Mouse (Mus musculus) liver, embryonic 15.5 days (tissue): ENCODE results near the gene Slc25a11. TPM values are rescaled to one million over a fixed set of nuclear protein-coding genes. Genes with fewer than 3 reads are reported as not detected.

Experiments used
- ATAC-seq: fragments of 200-750 bp; cut with Nextera tagmentation; 2 replicates; pipeline ENCODE4 v1.8.0; 2017; ENCODE audit warnings: moderate number of reproducible peaks, mild to moderate bottlenecking, moderate library complexity; ENCODE audit not compliant: insufficient read depth
- H3K27ac ChIP-seq: fragments of 300-500 bp; sonication (generic); replicated peaks from 2 replicates; pipeline ENCODE4 v1.5.1; 2015; ENCODE audit warnings: mild to moderate bottlenecking, inconsistent platforms
- H3K27me3 ChIP-seq: fragments of 300-500 bp; sonication (generic); 2 replicates; pipeline ENCODE4 v1.6.1; 2015; ENCODE audit warnings: mild to moderate bottlenecking, inconsistent platforms
- H3K36me3 ChIP-seq: fragments of 300-500 bp; sonication (generic); replicated peaks from 2 replicates; pipeline ENCODE4 v1.6.1; 2015; ENCODE audit warnings: moderate library complexity, mild to moderate bottlenecking, inconsistent platforms
- H3K4me1 ChIP-seq: fragments of 300-500 bp; sonication (generic); replicated peaks from 2 replicates; pipeline ENCODE4 v1.6.1; 2015; ENCODE audit warnings: inconsistent platforms
- H3K4me2 ChIP-seq: fragments of 300-500 bp; sonication (generic); 2 replicates; pipeline ENCODE4 v1.6.1; 2015; ENCODE audit warnings: moderate library complexity, mild to moderate bottlenecking, inconsistent platforms
- H3K4me3 ChIP-seq: fragments of 300-500 bp; sonication (generic); replicated peaks from 2 replicates; pipeline ENCODE4 v1.5.1; 2015; ENCODE audit warnings: mild to moderate bottlenecking, inconsistent platforms
- H3K9ac ChIP-seq: fragments of 300-500 bp; sonication (generic); 2 replicates; pipeline ENCODE4 v1.6.1; 2015; ENCODE audit warnings: moderate library complexity, mild to moderate bottlenecking, inconsistent platforms
- H3K9me3 ChIP-seq: fragments of 300-500 bp; sonication (generic); replicated peaks from 2 replicates; pipeline ENCODE4 v1.6.1; 2016; ENCODE audit warnings: inconsistent platforms
- WGBS: fragments of 180-500 bp; shearing (Covaris S2); methylation state at CpG from one replicate; pipeline ENCODE4 v1.1.7; 2015; ENCODE audit warnings: mixed read lengths; ENCODE audit not compliant: insufficient replicate concordance; 5-methylcytosine and 5-hydroxymethylcytosine counted together
- polyA plus RNA-seq: library from polyadenylated mRNA; unstranded; fragments of >200 nt; fragmentation: Nextera tagmentation; extraction: Ambion mirVana; gene quantifications from 2 replicates; pipeline ENCODE4 v1.2.1, GENCODE M21; 2015

Gene Slc25a11
- polyA plus RNA-seq, 1 experiment from 2014 or later = 70.3 TPM

DNA sequence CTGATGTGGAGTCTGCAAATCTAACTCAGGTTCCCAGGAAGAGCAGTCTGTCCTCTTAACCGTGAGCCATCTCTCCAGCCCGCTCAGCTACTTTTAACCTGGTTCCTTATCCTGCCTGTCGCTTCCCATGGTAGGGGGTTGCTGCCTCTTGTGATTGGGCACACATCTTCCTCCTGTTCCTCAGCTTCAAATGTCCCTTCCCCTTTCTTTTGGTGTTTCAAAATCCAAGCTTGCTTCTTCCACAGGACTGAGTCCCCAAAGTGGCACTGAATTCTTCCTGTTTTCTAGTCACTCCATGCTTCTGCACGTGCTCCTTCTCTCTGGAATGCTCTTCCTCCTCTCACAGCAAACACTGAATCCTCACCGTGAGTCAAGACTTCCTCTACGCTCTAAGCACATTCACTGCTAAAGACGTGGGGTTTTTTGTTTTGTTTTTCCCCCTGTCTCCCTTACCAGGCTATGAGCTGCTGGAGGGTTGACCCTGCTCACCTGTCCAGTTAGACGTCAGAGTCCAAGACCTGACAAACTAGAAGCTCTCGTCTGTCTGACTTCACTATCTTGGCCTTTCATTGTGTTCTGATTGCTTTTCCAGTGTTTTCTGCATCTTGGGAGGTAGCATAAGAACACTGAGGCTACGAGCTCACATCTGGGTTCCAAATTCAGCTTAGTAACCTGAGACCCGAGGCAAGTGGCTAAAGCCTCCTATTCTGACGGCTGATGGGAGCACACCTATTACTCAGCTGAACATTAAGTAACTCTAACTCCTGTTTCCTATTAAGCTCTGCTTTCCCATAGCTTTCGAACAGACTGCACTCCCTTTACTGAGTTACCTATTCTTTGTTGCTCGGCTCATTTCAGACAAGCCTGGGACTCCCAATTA, 20.2 kb upstream of the Slc25a11 start:
- Histone ChIP-seq H3K4me2 (peak overlapping the region; percentile 98), H3K4me3 (peak overlapping the region; percentile 79), H3K27me3 (no peaks in the 10 kb centered on the region), H3K36me3 (peaks cover 49% of the 10 kb centered on the region), H3K9me3 (no peaks in the 10 kb centered on the region), H3K27ac (peak overlapping the region; percentile 98), H3K4me1 (peaks cover 47% of the 10 kb centered on the region), H3K9ac (peak overlapping the region; percentile 78)
- WGBS = 62% methylated on average over 14 of the region's 14 CpGs
- no peak for ATAC-seq

DNA sequence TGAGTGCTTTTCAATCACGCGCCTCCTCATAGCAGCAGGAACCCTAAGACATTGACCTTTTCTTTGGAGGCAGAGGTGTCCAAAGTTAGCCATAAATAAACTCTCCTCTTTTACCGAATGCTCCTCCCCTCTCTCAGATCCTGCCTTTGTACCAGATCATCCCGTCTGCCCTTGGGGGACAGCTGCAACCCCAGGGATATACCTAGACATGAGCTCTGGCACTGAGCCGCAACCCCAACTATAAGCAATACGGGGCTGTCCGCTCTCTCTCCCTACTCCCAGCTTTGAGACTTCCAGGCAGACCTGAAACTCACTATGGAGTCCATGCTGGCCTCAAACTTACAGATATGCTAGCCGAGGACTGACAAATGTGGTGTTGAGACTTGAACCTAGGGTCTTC, 19.4 kb upstream of the Slc25a11 start:
- WGBS = 89% methylated on average over 8 of the region's 8 CpGs
- Histone ChIP-seq H3K36me3 (peaks cover 54% of the 10 kb centered on the region), H3K4me3 (no peak overlapping the region), H3K9ac (no peak overlapping the region; the same call in 1 of the 2 replicates), H3K4me1 (peaks cover 45% of the 10 kb centered on the region), H3K27me3 (no peaks in the 10 kb centered on the region), H3K27ac (0 out of 2 replicates have a peak overlapping the region, but pooled peaks have one; percentile 19), H3K9me3 (no peaks in the 10 kb centered on the region), H3K4me2 (peak overlapping the region; percentile 98; the same call in 1 of the 2 replicates)
- no peak for ATAC-seq

DNA sequence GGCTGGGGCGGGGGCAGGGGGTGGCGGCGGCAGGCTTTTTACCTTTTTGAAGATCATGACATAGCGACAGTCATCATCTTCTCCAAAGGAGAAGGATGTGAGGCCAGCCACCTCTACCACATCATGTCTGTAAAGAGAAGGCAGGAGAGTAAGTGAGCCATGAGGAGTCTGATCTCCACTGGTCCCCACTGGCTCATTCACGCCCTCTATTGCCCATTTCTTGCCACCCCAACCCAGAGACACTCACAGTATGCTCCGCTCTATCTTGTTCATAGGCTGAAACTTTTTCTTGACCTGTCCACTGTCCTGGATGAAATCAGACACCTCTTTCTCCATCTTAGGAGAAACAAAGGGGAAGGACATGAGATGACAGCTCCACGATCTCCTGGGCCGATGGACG, 17.5 kb upstream of the Slc25a11 start:
- peaks cover 52% of the 10 kb centered on the region for H3K36me3 ChIP-seq
- H3K9me3 ChIP-seq = no peaks in the 10 kb centered on the region
- H3K27ac ChIP-seq = no peak overlapping the region
- WGBS = 89% methylated on average over 9 of the region's 9 CpGs
- H3K4me1 ChIP-seq = peaks cover 29% of the 10 kb centered on the region
- H3K4me3 ChIP-seq = no peak overlapping the region
- no peaks in the 10 kb centered on the region for H3K27me3 ChIP-seq
- ATAC-seq = no peak
- no peak overlapping the region for H3K4me2 ChIP-seq
- H3K9ac ChIP-seq = no peak overlapping the region

DNA sequence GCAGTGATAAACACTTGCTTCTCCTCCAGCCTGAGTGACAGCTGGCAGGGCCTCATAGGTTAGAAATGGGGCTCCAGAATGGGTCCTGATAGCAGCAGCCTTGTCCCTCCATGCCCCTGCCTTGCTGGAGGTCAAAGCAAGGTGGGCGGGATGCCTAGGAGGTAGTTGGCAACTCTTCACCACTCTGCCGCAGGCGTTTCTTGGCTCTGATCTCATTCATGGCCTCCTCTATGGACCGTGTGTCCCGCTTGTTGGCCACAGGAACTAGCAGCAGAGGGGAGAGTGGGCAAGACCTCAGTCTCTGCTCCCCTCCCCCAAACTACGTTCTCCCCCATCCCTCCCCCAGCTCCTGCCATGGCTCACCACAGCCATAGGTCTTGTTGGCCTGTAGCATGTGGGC, 16.7 kb upstream of the Slc25a11 start:
- Histone ChIP-seq H3K4me1 (peaks cover 26% of the 10 kb centered on the region), H3K27ac (no peak overlapping the region), H3K9ac (no peak overlapping the region), H3K4me3 (no peak overlapping the region), H3K9me3 (no peaks in the 10 kb centered on the region), H3K27me3 (no peaks in the 10 kb centered on the region), H3K36me3 (peaks cover 52% of the 10 kb centered on the region), H3K4me2 (no peak overlapping the region)
- no peak for ATAC-seq
- 87% methylated on average over 6 of the region's 6 CpGs for WGBS

DNA sequence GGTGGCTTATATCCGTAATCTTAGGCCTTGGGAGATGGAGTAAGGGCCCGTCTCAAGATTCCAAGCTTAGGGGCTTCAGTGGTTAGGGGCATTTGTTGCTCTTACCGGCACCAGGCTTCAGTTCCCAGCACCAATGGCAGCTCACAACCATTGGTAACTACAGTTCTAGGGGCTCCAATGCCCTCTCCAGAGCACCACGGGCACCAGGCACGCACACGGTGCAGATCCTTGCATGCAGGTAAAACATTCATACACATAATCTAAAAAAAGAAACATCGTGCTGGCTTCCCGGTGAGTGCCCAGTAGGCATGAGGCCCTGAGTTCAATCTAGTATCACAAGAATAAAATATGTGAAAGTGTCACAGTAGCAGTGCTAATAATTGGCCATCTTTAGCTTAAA, 15.8 kb upstream of the Slc25a11 start:
- peaks cover 52% of the 10 kb centered on the region for H3K36me3 ChIP-seq
- H3K4me3 ChIP-seq = no peak overlapping the region
- H3K4me2 ChIP-seq = no peak overlapping the region
- no peaks in the 10 kb centered on the region for H3K27me3 ChIP-seq
- WGBS = 86% methylated on average over 8 of the region's 8 CpGs
- H3K9ac ChIP-seq = no peak overlapping the region
- no peaks in the 10 kb centered on the region for H3K9me3 ChIP-seq
- ATAC-seq = no peak
- H3K27ac ChIP-seq = no peak overlapping the region
- peaks cover 24% of the 10 kb centered on the region for H3K4me1 ChIP-seq

DNA sequence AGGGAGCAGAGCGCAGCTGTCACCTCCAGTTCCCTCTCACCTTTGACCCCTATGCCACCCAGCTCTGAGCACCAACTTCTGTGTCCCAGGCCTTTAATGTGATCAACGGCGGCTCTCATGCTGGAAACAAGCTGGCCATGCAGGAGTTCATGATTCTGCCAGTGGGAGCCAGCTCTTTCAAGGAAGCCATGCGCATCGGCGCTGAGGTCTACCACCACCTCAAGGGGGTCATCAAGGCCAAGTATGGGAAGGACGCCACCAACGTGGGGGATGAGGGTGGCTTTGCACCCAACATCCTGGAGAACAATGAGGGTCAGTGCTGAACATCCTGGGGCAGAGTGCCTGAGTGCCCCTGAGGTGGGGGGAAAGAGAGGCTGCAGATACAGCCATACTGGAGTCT, 13.3 kb upstream of the Slc25a11 start:
- 89% methylated on average over 8 of the region's 8 CpGs for WGBS
- H3K27ac ChIP-seq = no peak overlapping the region
- H3K9me3 ChIP-seq = no peaks in the 10 kb centered on the region

DNA sequence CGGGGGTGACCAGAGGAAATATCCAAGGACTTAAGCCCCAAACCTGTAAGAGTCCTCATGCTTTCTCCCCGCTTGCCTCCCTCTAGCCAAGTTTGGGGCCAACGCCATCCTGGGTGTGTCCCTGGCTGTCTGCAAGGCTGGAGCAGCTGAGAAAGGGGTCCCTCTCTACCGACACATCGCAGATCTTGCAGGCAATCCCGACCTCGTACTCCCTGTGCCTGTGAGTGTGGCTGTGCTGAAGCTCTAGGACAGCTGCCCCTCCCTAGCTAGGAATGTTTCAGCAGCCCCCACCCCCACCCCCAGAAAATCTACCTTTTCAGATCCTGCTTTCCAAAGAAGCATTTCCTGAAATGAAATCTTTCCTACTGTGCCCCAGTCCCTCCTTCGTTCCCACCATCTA, 11.7 kb upstream of the Slc25a11 start:
- 69% methylated on average over 8 of the region's 8 CpGs for WGBS
- Histone ChIP-seq H3K4me2 (no peak overlapping the region), H3K36me3 (peaks cover 22% of the 10 kb centered on the region), H3K27ac (no peak overlapping the region), H3K27me3 (peaks cover 16% of the 10 kb centered on the region), H3K4me1 (peaks cover 35% of the 10 kb centered on the region), H3K4me3 (no peak overlapping the region), H3K9ac (no peak overlapping the region), H3K9me3 (no peaks in the 10 kb centered on the region)
- no peak for ATAC-seq

More for the DNA sequence above, 13.3 kb upstream of the Slc25a11 start:
- no peak overlapping the region for H3K4me3 ChIP-seq
- H3K36me3 ChIP-seq = peaks cover 39% of the 10 kb centered on the region
- H3K9ac ChIP-seq = no peak overlapping the region
- H3K27me3 ChIP-seq = peaks cover 15% of the 10 kb centered on the region
- ATAC-seq = no peak
- H3K4me1 ChIP-seq = peaks cover 27% of the 10 kb centered on the region
- no peak overlapping the region for H3K4me2 ChIP-seq

DNA sequence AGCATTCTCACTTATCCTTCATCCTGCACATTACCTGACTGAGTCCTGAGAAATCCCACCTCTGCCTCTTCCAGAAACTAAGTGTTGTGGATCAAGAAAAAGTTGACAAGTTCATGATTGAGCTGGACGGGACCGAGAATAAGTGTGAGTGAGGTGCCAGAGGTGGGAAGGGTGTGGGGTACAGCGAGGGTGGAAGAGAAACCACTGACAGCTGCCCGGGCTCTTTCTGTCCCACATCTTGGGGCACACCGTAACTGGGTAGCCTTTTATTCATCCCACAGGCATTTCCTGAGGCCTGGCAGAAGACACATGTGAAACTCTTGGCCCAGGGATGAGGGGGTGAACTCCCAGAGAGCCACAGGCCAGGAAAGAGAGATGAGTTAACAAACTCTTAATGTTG, 11.2 kb upstream of the Slc25a11 start:
- Histone ChIP-seq H3K4me2 (no peak overlapping the region), H3K9me3 (no peaks in the 10 kb centered on the region), H3K4me1 (peaks cover 35% of the 10 kb centered on the region), H3K4me3 (no peak overlapping the region), H3K9ac (no peak overlapping the region), H3K27ac (no peak overlapping the region), H3K36me3 (peaks cover 18% of the 10 kb centered on the region), H3K27me3 (peaks cover 16% of the 10 kb centered on the region)
- 76% methylated on average over 5 of the region's 5 CpGs for WGBS
- ATAC-seq = no peak

DNA sequence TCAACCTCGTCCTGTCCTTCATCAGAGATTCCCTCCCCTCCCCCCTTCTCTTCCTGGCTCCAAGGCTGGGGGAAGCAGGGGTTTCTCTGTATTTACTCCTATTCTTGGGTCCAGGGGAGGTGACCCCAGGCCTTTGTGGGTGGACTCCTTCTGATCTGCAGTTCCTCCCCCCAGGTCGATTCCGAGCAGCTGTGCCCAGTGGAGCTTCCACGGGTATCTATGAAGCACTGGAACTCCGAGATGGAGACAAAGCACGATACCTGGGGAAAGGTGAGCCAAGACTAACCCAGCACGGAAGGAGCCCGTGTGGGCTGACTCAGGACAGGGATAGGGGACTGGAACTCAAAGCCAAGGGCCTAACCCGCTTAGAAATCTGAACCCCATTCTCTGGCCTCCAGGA, 10.7 kb upstream of the Slc25a11 start:
- Histone ChIP-seq H3K4me1 (peaks cover 36% of the 10 kb centered on the region), H3K27me3 (peaks cover 16% of the 10 kb centered on the region), H3K9ac (no peak overlapping the region), H3K27ac (no peak overlapping the region), H3K9me3 (no peaks in the 10 kb centered on the region), H3K4me2 (no peak overlapping the region), H3K36me3 (peaks cover 13% of the 10 kb centered on the region), H3K4me3 (no peak overlapping the region)
- no peak for ATAC-seq
- 66% methylated on average over 9 of the region's 9 CpGs for WGBS

DNA sequence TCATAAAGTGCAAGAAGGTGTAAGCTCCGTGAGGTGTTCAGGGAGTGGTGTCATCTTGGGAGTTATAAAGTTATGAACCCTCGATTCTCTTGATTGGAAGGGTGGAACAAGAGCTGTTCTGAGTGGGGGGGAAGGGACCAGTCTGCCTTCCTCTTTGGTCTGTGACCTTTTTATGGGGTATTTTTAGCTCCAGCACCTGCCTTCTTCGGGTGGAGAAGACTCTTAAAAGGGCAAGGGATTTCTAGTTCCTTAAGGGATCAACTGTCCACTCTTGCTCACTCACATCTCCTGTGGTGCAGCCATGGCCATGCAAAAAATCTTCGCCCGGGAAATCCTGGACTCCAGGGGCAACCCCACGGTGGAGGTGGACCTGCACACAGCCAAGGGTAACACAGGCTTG, 10.3 kb upstream of the Slc25a11 start:
- Histone ChIP-seq H3K9ac (no peak overlapping the region), H3K4me3 (no peak overlapping the region), H3K9me3 (no peaks in the 10 kb centered on the region), H3K27me3 (peaks cover 16% of the 10 kb centered on the region), H3K36me3 (peaks cover 13% of the 10 kb centered on the region), H3K4me1 (peaks cover 40% of the 10 kb centered on the region), H3K27ac (no peak overlapping the region), H3K4me2 (no peak overlapping the region)
- WGBS = 46% methylated on average over 6 of the region's 6 CpGs
- ATAC-seq = no peak

DNA sequence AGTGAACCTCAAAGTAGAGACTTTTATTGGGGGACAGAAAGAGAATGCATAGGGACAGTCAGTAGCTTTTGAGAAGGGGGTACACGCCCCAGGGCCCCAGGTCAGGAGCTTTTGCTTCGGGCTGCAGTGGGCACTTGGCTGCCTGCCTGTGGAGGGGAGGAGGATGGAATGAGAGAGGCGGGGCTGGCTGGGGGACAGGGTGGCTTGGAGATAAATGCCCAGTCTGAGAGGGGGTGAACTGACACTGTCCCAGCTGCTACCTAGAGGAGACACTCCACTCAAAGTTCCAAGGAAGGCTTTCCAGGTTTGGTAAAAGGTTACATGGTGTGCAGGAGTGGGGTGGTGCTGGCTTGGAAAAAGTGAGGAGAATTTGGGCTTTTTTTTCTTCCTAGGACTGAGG, 9.7 kb upstream of the Slc25a11 start, which contains the start of gene Eno3:
TSS of gene Eno3 (plus strand) at position 239 of the 400 bp plus-strand sequence.
- no peak for ATAC-seq
- Histone ChIP-seq H3K4me2 (peak within 1 kb of the TSS; percentile 99), H3K4me1 (peaks cover 46% of the 10 kb centered on the region), H3K9ac (peak within 1 kb of the TSS; percentile 98), H3K9me3 (no peaks in the 10 kb centered on the region), H3K4me3 (peak within 1 kb of the TSS; percentile 99), H3K36me3 (peaks cover 14% of the 10 kb centered on the region), H3K27me3 (peaks cover 16% of the 10 kb centered on the region), H3K27ac (peak within 1 kb of the TSS; percentile 99)
- 19% methylated on average over 3 of the region's 3 CpGs for WGBS
